Mouse (Mus musculus) hindbrain, embryonic 11.5 days (tissue): ENCODE data around the gene Ptafr. TPM values are rescaled to one million over a fixed set of nuclear protein-coding genes. Genes with fewer than 3 reads are reported as not detected.
"Not testable (repeated sequence)": the region's sequence is repeated elsewhere in the genome, so short reads cannot be mapped to it uniquely, and the experiment has no call there.

Experiments
- ATAC-seq: fragments of 200-750 bp; cut with Nextera tagmentation; 2 replicates; pipeline ENCODE4 v1.8.0; 2017; ENCODE audit warnings: mild to moderate bottlenecking, moderate TSS enrichment, moderate library complexity; ENCODE audit not compliant: low FRiP score
- DNase-seq: peaks from one replicate; pipeline ENCODE4 v3.0.0-alpha.2; 2015; ENCODE audit warnings: low spot score
- H3K27ac ChIP-seq: fragments of 300-500 bp; sonication (generic); 2 replicates; pipeline ENCODE4 v1.5.1; 2014; ENCODE audit warnings: mild to moderate bottlenecking, low read depth, low read length
- H3K27me3 ChIP-seq: fragments of 300-500 bp; sonication (generic); 2 replicates; pipeline ENCODE4 v1.6.1; 2014; ENCODE audit warnings: mild to moderate bottlenecking, low read length, moderate library complexity, mixed read lengths; ENCODE audit not compliant: control insufficient read depth, insufficient read depth
- H3K36me3 ChIP-seq: fragments of 300-500 bp; sonication (generic); 2 replicates; pipeline ENCODE4 v1.6.1; 2014; ENCODE audit warnings: mild to moderate bottlenecking, low read length, moderate library complexity, mixed read lengths; ENCODE audit not compliant: control insufficient read depth, insufficient read depth
- H3K4me1 ChIP-seq: fragments of 300-500 bp; sonication (generic); replicated peaks from 2 replicates; pipeline ENCODE4 v1.6.1; 2014; ENCODE audit warnings: low read length, mixed read lengths; ENCODE audit not compliant: control insufficient read depth, insufficient read depth
- H3K4me2 ChIP-seq: fragments of 300-500 bp; sonication (generic); replicated peaks from 2 replicates; pipeline ENCODE4 v1.6.1; 2014; ENCODE audit warnings: mild to moderate bottlenecking, low read depth, low read length
- H3K4me3 ChIP-seq: fragments of 300-500 bp; sonication (generic); 2 replicates; pipeline ENCODE4 v1.5.1; 2014; ENCODE audit warnings: low read depth, low read length
- H3K9ac ChIP-seq: fragments of 300-500 bp; sonication (generic); 2 replicates; pipeline ENCODE4 v1.6.1; 2014; ENCODE audit warnings: low read depth, low read length
- H3K9me3 ChIP-seq: fragments of 300-500 bp; sonication (generic); 2 replicates; pipeline ENCODE4 v1.6.1; 2016; ENCODE audit warnings: low read length; ENCODE audit not compliant: control insufficient read depth
- WGBS: fragments of 180-500 bp; shearing (Covaris S2); extraction: QIAGEN DNeasy Blood & Tissue Kit; methylation state at CpG from one replicate; pipeline ENCODE4 v1.1.7; 2014; 5-methylcytosine and 5-hydroxymethylcytosine counted together
- polyA plus RNA-seq: library from polyadenylated mRNA; unstranded; fragments of >200 nt; fragmentation: Nextera tagmentation; extraction: Ambion mirVana; gene quantifications from 2 replicates; pipeline ENCODE4 v1.2.1, GENCODE M21; 2014

Ptafr gene
- polyA plus RNA-seq, 1 experiment from 2014 or later = 0.37 TPM

DNA sequence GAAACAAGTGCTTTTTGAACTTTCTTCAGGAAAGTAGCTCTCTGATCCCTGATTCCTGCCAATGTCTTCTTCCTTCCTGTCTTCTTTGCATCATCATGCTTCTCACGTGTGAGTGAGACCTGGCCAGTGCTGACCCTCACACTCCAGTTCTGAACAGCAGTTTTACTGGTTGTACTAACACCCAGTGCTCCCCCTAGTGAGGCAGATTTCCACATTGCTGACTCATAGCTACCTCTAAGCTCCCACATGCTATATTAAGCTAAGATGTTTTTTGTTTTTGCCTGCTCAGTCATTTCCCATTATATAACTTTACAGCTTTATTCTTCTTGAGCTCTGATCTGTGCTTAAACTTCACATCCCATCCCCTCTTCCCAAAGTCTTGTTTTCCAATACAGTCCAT, 21.1 kb upstream of the Ptafr start:
- Histone ChIP-seq H3K27ac (no peak overlapping the region), H3K36me3 (peaks cover 10% of the 10 kb centered on the region; the same call in 1 of the 2 replicates), H3K4me3 (no peak overlapping the region), H3K9ac (no peak overlapping the region), H3K4me2 (no peak overlapping the region), H3K9me3 (no peaks in the 10 kb centered on the region), H3K27me3 (no peaks in the 10 kb centered on the region), H3K4me1 (no peaks in the 10 kb centered on the region)
- no peak for ATAC-seq
- DNase-seq = no peak
- 68% methylated on average over 1 of the region's 1 CpGs for WGBS

- Histone ChIP-seq H3K4me3 (no peak overlapping the region), H3K27me3 (no peaks in the 10 kb centered on the region), H3K4me2 (no peak overlapping the region), H3K9me3 (no peaks in the 10 kb centered on the region), H3K4me1 (no peaks in the 10 kb centered on the region), H3K36me3 (peaks cover 20% of the 10 kb centered on the region; the same call in 1 of the 2 replicates), H3K9ac (no peak overlapping the region), H3K27ac (no peak overlapping the region)
- ATAC-seq (no peak), DNase-seq (peak; percentile 79)
- WGBS = 52% methylated on average over 8 of the region's 8 CpGs
Observed at GRCm38 (mm10) chr4:132545851-132546250, 18.0 kb upstream of the Ptafr start.

DNA sequence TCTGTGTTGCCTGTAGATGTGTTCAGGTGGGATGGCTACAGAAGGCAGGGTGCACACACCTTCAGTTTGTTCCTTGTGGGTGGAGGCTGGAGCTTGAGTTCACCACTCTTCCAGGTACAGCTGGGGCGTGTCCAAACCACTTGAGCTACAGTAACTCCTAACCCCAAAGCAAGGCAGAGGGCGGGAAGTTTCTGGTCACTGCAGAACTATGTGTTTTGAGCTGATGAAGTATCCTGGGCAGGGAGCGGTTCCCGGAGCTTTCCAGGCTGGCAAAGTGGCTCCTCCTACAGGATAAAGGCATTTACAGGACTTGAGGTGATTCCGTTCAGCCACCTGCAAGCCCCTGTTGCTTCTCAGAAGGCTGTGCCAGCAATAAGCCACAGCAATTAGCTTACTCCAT, 9.6 kb upstream of the Ptafr start:
- Histone ChIP-seq H3K4me3 (no peak overlapping the region), H3K27ac (no peak overlapping the region), H3K9me3 (no peaks in the 10 kb centered on the region), H3K36me3 (peaks cover 12% of the 10 kb centered on the region; the same call in 1 of the 2 replicates), H3K4me2 (no peak overlapping the region), H3K4me1 (no peaks in the 10 kb centered on the region), H3K27me3 (no peaks in the 10 kb centered on the region), H3K9ac (no peak overlapping the region)
- DNase-seq (no peak), ATAC-seq (no peak)
- 83% methylated on average over 5 of the region's 5 CpGs for WGBS

GRCm38 (mm10) chr4:132554653-132555052, 9.2 kb upstream of the Ptafr start:
- Histone ChIP-seq H3K27ac (no peak overlapping the region), H3K4me1 (no peaks in the 10 kb centered on the region), H3K36me3 (peaks cover 12% of the 10 kb centered on the region; the same call in 1 of the 2 replicates), H3K4me2 (no peak overlapping the region), H3K4me3 (no peak overlapping the region), H3K27me3 (no peaks in the 10 kb centered on the region), H3K9ac (no peak overlapping the region), H3K9me3 (no peaks in the 10 kb centered on the region)
- ATAC-seq = no peak
- DNase-seq = no peak
- WGBS = 86% methylated on average over 8 of the region's 8 CpGs

DNA sequence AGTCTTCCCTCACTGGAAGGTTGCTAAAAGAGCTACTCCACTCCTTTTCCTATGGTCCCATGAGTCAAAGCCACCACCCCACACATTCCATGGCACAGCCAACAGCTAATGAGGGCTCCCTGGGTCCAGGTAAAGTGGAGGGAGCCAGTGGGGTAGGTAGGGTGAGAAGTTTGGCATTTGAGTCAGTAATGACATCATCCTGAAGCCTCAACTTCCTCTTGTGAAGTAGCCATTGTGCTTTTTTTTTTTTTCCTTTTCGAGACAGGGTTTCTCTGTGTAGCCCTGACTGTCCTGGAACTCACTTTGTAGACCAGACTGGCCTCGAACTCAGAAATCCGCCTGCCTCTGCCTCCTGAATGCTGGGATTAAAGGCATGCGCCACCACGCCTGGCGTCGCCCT, 8.3 kb upstream of the Ptafr start:
- ATAC-seq, H3K27me3 ChIP-seq, H3K4me3 ChIP-seq, H3K9me3 ChIP-seq, DNase-seq, H3K4me2 ChIP-seq, H3K36me3 ChIP-seq, H3K27ac ChIP-seq, H3K9ac ChIP-seq, H3K4me1 ChIP-seq: not testable (repeated sequence)
- 90% methylated on average over 7 of the region's 7 CpGs for WGBS

DNA sequence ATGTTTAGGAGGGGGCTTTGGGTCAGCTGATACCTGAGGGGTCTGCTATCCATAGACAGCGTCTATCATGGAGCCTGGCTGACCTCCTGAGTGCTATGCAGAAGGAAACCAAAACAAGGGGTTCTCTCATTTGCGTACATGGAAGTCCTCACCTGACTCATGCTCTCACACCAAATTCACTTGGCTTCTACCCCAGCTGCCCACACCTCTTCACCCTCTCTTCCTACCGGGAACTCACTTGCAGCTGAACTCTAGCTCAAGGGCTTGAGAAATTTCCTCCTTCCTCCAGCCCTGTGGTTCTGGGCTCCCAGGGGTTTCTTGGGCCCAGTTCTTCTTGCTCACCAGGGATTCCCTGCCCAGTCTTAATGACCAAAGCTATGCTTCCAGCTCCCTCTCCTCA, 606 bp upstream of the Ptafr start:
- no peaks in the 10 kb centered on the region for H3K9me3 ChIP-seq
- H3K9ac ChIP-seq = no peak overlapping the region
- WGBS = 72% methylated on average over 3 of the region's 3 CpGs
- H3K4me2 ChIP-seq = no peak overlapping the region
- DNase-seq (no peak), ATAC-seq (no peak)
- no peaks in the 10 kb centered on the region for H3K36me3 ChIP-seq
- H3K27me3 ChIP-seq = no peaks in the 10 kb centered on the region
- no peak overlapping the region for H3K4me3 ChIP-seq
- H3K4me1 ChIP-seq = no peaks in the 10 kb centered on the region
- H3K27ac ChIP-seq = no peak overlapping the region

GRCm38 (mm10) chr4:132565089-132565747, 1.4 kb downstream of the Ptafr start:
- H3K4me3 ChIP-seq = no peak overlapping the region
- H3K36me3 ChIP-seq = no peaks in the 10 kb centered on the region
- DNase-seq (no peak), ATAC-seq (no peak)
- H3K4me1 ChIP-seq = no peaks in the 10 kb centered on the region
- H3K4me2 ChIP-seq = no peak overlapping the region
- no peaks in the 10 kb centered on the region for H3K9me3 ChIP-seq
- no peak overlapping the region for H3K27ac ChIP-seq
- no peak overlapping the region for H3K9ac ChIP-seq
- WGBS = 84% methylated on average over 12 of the region's 12 CpGs
- no peaks in the 10 kb centered on the region for H3K27me3 ChIP-seq

- Histone ChIP-seq H3K27ac (no peak overlapping the region), H3K27me3 (no peaks in the 10 kb centered on the region), H3K9me3 (no peaks in the 10 kb centered on the region), H3K9ac (no peak overlapping the region), H3K36me3 (no peaks in the 10 kb centered on the region), H3K4me2 (no peak overlapping the region), H3K4me3 (no peak overlapping the region), H3K4me1 (no peaks in the 10 kb centered on the region)
- ATAC-seq (no peak), DNase-seq (no peak)
- WGBS = 68% methylated on average over 9 of the region's 9 CpGs
Observed at GRCm38 (mm10) chr4:132567361-132567779, 3.5 kb downstream of the Ptafr start.

DNA sequence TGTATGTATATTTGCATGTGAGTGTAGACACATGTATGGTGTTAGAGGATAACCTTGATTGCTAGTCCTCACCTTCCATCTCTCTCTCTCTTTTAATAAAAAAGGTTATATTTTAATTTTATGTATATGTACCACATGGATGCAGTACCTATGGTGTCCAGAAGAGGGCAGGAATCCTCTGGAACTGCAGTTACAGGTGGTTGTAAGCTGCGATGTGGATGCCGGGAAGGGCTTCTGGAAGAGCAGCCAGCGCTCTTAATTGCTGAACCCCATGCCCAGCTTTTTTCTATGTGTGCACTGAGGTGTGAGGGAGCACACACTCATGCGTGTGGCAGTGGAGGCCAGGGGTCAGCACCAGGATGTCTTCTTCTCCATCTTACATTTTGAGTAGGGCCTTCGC, 5.2 kb downstream of the Ptafr start:
- ATAC-seq = no peak

More for the DNA sequence above, 5.2 kb downstream of the Ptafr start:
- Histone ChIP-seq H3K4me3 (no peak overlapping the region), H3K36me3 (no peaks in the 10 kb centered on the region), H3K4me1 (no peaks in the 10 kb centered on the region), H3K27ac (no peak overlapping the region), H3K27me3 (no peaks in the 10 kb centered on the region), H3K4me2 (no peak overlapping the region), H3K9ac (no peak overlapping the region), H3K9me3 (no peaks in the 10 kb centered on the region)
- 87% methylated on average over 5 of the region's 5 CpGs for WGBS
- DNase-seq = peak; percentile 22
